Mouse (Mus musculus): ENCODE results near the gene Mtx1. TPM values are rescaled to one million over a fixed set of nuclear protein-coding genes. Genes with fewer than 3 reads are reported as not detected.

The Mtx1 gene
- polyA plus RNA-seq, 2 experiments, result 83.2 to 101 TPM

- ATAC-seq (ENCODE audit: insufficient read depth) (no peak), DNase-seq (ENCODE audit: low read depth in 3 of 3, low spot score in 3 of 3) (no peak)
- WGBS (ENCODE audit: insufficient replicate concordance), result 56% methylated on average over 5 of the region's 5 CpGs
- H3K9ac ChIP-seq (replicated peaks), result no peak overlapping the region
- no peak overlapping the region for H3K4me3 ChIP-seq (ENCODE audit: insufficient read depth in 1 of 2, low read depth in 2 of 2, low read length in 2 of 2)
- no peaks in the 10 kb centered on the region for H3K9me3 ChIP-seq (ENCODE audit: control insufficient read depth, low read length)
- peaks cover 11% of the 10 kb centered on the region for H3K27me3 ChIP-seq (ENCODE audit: control insufficient read depth, insufficient read depth, low read length)
- no peak overlapping the region for H3K4me2 ChIP-seq (ENCODE audit: low read depth)
- no peaks in the 10 kb centered on the region for H3K36me3 ChIP-seq (replicated peaks; ENCODE audit: control insufficient read depth, insufficient read depth, low read depth)
- TF ChIP-seq CTCF (IDR thresholded peaks at IDR 0.05; ENCODE audit: low read depth) (no peak), EP300 (IDR thresholded peaks at IDR 0.05; ENCODE audit: low read depth) (no peak)
- H3K27ac ChIP-seq, result no peak overlapping the region
- H3K4me1 ChIP-seq (replicated peaks; ENCODE audit: control insufficient read depth in 2 of 2, insufficient read depth in 2 of 2, low read length in 1 of 2), result peaks cover 0 to 5% of the 10 kb centered on the region in 2 experiments; a peak in 2 of 4 replicates
Observed at GRCm38 (mm10) chr3:89256177-89256576, 29.3 kb upstream of the Mtx1 start.

GRCm38 (mm10) chr3:89254994-89255393 lies 28.1 kb upstream of the Mtx1 start:
- H3K4me1 ChIP-seq (replicated peaks; ENCODE audit: control insufficient read depth in 2 of 2, insufficient read depth in 2 of 2, low read length in 1 of 2), result peaks cover 0 to 10% of the 10 kb centered on the region in 2 experiments; a peak in 2 of 4 replicates
- TF ChIP-seq CTCF (IDR thresholded peaks at IDR 0.05; ENCODE audit: low read depth) (no peak), EP300 (IDR thresholded peaks at IDR 0.05; ENCODE audit: low read depth) (no peak)
- H3K27me3 ChIP-seq (ENCODE audit: control insufficient read depth, insufficient read depth, low read length), result peaks cover 11% of the 10 kb centered on the region
- WGBS (ENCODE audit: insufficient replicate concordance), result 28% methylated on average over 5 of the region's 5 CpGs
- H3K4me2 ChIP-seq (ENCODE audit: low read depth), result no peak overlapping the region
- peak in 1 of 3 experiments; percentile 24 for DNase-seq (ENCODE audit: low read depth in 3 of 3, low spot score in 3 of 3)
- H3K9me3 ChIP-seq (ENCODE audit: control insufficient read depth, low read length), result no peaks in the 10 kb centered on the region
- no peak overlapping the region for H3K9ac ChIP-seq (replicated peaks)
- ATAC-seq (ENCODE audit: insufficient read depth), result 0 out of 2 replicates have a peak, but pooled peaks have one; percentile 37
- H3K4me3 ChIP-seq (ENCODE audit: insufficient read depth in 1 of 2, low read depth in 2 of 2, low read length in 2 of 2), result no peak overlapping the region
- no peak overlapping the region for H3K27ac ChIP-seq
- no peaks in the 10 kb centered on the region for H3K36me3 ChIP-seq (replicated peaks; ENCODE audit: control insufficient read depth, insufficient read depth, low read depth)

- H3K36me3 ChIP-seq (replicated peaks; ENCODE audit: control insufficient read depth, insufficient read depth, low read depth), result no peaks in the 10 kb centered on the region
- TF ChIP-seq CTCF (IDR thresholded peaks at IDR 0.05; ENCODE audit: low read depth) (no peak), EP300 (IDR thresholded peaks at IDR 0.05; ENCODE audit: low read depth) (no peak)
- peaks cover 9 to 10% of the 10 kb centered on the region in 2 experiments; a peak in 3 of 4 replicates for H3K4me1 ChIP-seq (replicated peaks; ENCODE audit: control insufficient read depth in 2 of 2, insufficient read depth in 2 of 2, low read length in 1 of 2)
- DNase-seq (ENCODE audit: low read depth in 3 of 3, low spot score in 3 of 3), result no peak
- WGBS (ENCODE audit: insufficient replicate concordance), result 7% methylated on average over 17 of the region's 17 CpGs
- H3K4me3 ChIP-seq (ENCODE audit: insufficient read depth in 1 of 2, low read depth in 2 of 2, low read length in 2 of 2), result no peak overlapping the region
- peaks cover 9% of the 10 kb centered on the region for H3K27me3 ChIP-seq (ENCODE audit: control insufficient read depth, insufficient read depth, low read length)
- H3K9ac ChIP-seq (replicated peaks), result no peak overlapping the region
- ATAC-seq (ENCODE audit: insufficient read depth), result 0 out of 2 replicates have a peak, but pooled peaks have one; percentile 26
- no peak overlapping the region for H3K27ac ChIP-seq
- no peaks in the 10 kb centered on the region for H3K9me3 ChIP-seq (ENCODE audit: control insufficient read depth, low read length)
- peak overlapping the region; percentile 38; the same call in 1 of the 2 replicates for H3K4me2 ChIP-seq (ENCODE audit: low read depth)
Observed at GRCm38 (mm10) chr3:89251365-89251895, 24.5 kb upstream of the Mtx1 start.

- Histone ChIP-seq H3K9me3 (ENCODE audit: control insufficient read depth, low read length) (no peaks in the 10 kb centered on the region), H3K9ac (replicated peaks) (no peak overlapping the region), H3K4me1 (replicated peaks; ENCODE audit: control insufficient read depth in 2 of 2, insufficient read depth in 2 of 2, low read length in 1 of 2) (peaks cover 9 to 14% of the 10 kb centered on the region in 2 experiments), H3K27me3 (ENCODE audit: control insufficient read depth, insufficient read depth, low read length) (peaks cover 13% of the 10 kb centered on the region), H3K27ac (no peak overlapping the region), H3K4me2 (ENCODE audit: low read depth) (no peak overlapping the region), H3K36me3 (replicated peaks; ENCODE audit: control insufficient read depth, insufficient read depth, low read depth) (no peaks in the 10 kb centered on the region), H3K4me3 (ENCODE audit: insufficient read depth in 1 of 2, low read depth in 2 of 2, low read length in 2 of 2) (no peak overlapping the region)
- WGBS (ENCODE audit: insufficient replicate concordance), result 12% methylated on average over 7 of the region's 7 CpGs
- DNase-seq (ENCODE audit: low read depth in 3 of 3, low spot score in 3 of 3) (no peak), ATAC-seq (ENCODE audit: insufficient read depth) (no peak)
- TF ChIP-seq CTCF (IDR thresholded peaks at IDR 0.05; ENCODE audit: low read depth) (peak; percentile 80), EP300 (IDR thresholded peaks at IDR 0.05; ENCODE audit: low read depth) (no peak)
Observed at GRCm38 (mm10) chr3:89250435-89251040, 23.6 kb upstream of the Mtx1 start.

- Histone ChIP-seq H3K27ac (no peak overlapping the region), H3K4me3 (ENCODE audit: insufficient read depth in 1 of 2, low read depth in 2 of 2, low read length in 2 of 2) (no peak overlapping the region), H3K4me1 (replicated peaks; ENCODE audit: control insufficient read depth in 2 of 2, insufficient read depth in 2 of 2, low read length in 1 of 2) (peaks cover 9 to 12% of the 10 kb centered on the region in 2 experiments), H3K9me3 (ENCODE audit: control insufficient read depth, low read length) (no peaks in the 10 kb centered on the region), H3K4me2 (ENCODE audit: low read depth) (peak overlapping the region; percentile 90), H3K36me3 (replicated peaks; ENCODE audit: control insufficient read depth, insufficient read depth, low read depth) (no peaks in the 10 kb centered on the region), H3K9ac (replicated peaks) (no peak overlapping the region), H3K27me3 (ENCODE audit: control insufficient read depth, insufficient read depth, low read length) (peaks cover 28% of the 10 kb centered on the region)
- DNase-seq (ENCODE audit: low read depth in 3 of 3, low spot score in 3 of 3), result no peak
- no peak for ATAC-seq (ENCODE audit: insufficient read depth)
- 67% methylated on average over 4 of the region's 4 CpGs for WGBS (ENCODE audit: insufficient replicate concordance)
- TF ChIP-seq EP300 (IDR thresholded peaks at IDR 0.05; ENCODE audit: low read depth), result no peak
- no peak for TF ChIP-seq CTCF (IDR thresholded peaks at IDR 0.05; ENCODE audit: low read depth)
Observed at GRCm38 (mm10) chr3:89247466-89247865, 20.6 kb upstream of the Mtx1 start.
